Mouse (Mus musculus) testis, adult 2 months (tissue): ENCODE data around the gene Emcn.

Experiments
- CTCF ChIP-seq: fragments of 200-500 bp; IDR thresholded peaks from 2 replicates; pipeline ENCODE4 v1.5.1; 2012; ENCODE audit warnings: low read depth, mild to moderate bottlenecking, inconsistent platforms, low read length, moderate library complexity; ENCODE audit not compliant: control insufficient read depth, insufficient read depth, insufficient replicate concordance
- POLR2A ChIP-seq: fragments of 200-500 bp; IDR thresholded peaks from 2 replicates; pipeline ENCODE4 v1.6.1; 2012; ENCODE audit warnings: low read depth, mild to moderate bottlenecking, inconsistent platforms, low read length, moderate library complexity; ENCODE audit not compliant: control insufficient read depth

GRCm38 (mm10) chr3:137395588-137395987 lies 54.7 kb downstream of the Emcn start:
- no peak for TF ChIP-seq CTCF
- no peak for TF ChIP-seq POLR2A
